Mouse (Mus musculus) liver, embryonic 12.5 days (tissue): ENCODE results near the gene Clcnkb. TPM values are rescaled to one million over a fixed set of nuclear protein-coding genes. Genes with fewer than 3 reads are reported as not detected.

ENCODE experiments used
- ATAC-seq: fragments of 200-750 bp; cut with Nextera tagmentation; 2 replicates; pipeline ENCODE4 v1.8.0; 2017; ENCODE audit warnings: moderate number of reproducible peaks, mild to moderate bottlenecking, moderate library complexity
- H3K27ac ChIP-seq: fragments of 300-500 bp; sonication (generic); 2 replicates; pipeline ENCODE4 v1.5.1; 2016; ENCODE audit warnings: mild to moderate bottlenecking
- H3K27me3 ChIP-seq: fragments of 300-500 bp; sonication (generic); replicated peaks from 2 replicates; pipeline ENCODE4 v1.6.1; 2016; ENCODE audit warnings: mild to moderate bottlenecking, moderate library complexity
- H3K36me3 ChIP-seq: fragments of 300-500 bp; sonication (generic); 2 replicates; pipeline ENCODE4 v1.6.1; 2016; ENCODE audit warnings: mild to moderate bottlenecking, moderate library complexity
- H3K4me1 ChIP-seq: fragments of 300-500 bp; sonication (generic); 2 replicates; pipeline ENCODE4 v1.6.1; 2016
- H3K4me2 ChIP-seq: fragments of 300-500 bp; sonication (generic); 2 replicates; pipeline ENCODE4 v1.6.1; 2016; ENCODE audit warnings: mild to moderate bottlenecking, moderate library complexity
- H3K4me3 ChIP-seq: fragments of 300-500 bp; sonication (generic); 2 replicates; pipeline ENCODE4 v1.5.1; 2016; ENCODE audit warnings: mild to moderate bottlenecking, moderate library complexity
- H3K9ac ChIP-seq: fragments of 300-500 bp; sonication (generic); 2 replicates; pipeline ENCODE4 v1.6.1; 2016; ENCODE audit warnings: mild to moderate bottlenecking, moderate library complexity
- H3K9me3 ChIP-seq: fragments of 300-500 bp; sonication (generic); replicated peaks from 2 replicates; pipeline ENCODE4 v1.6.1; 2016; ENCODE audit warnings: mild to moderate bottlenecking, moderate library complexity
- WGBS: fragments of 180-500 bp; shearing (Covaris S2); methylation state at CpG from one replicate; pipeline ENCODE4 v1.1.7; 2016; ENCODE audit not compliant: insufficient replicate concordance; 5-methylcytosine and 5-hydroxymethylcytosine counted together
- polyA plus RNA-seq: library from polyadenylated mRNA; unstranded; fragments of >200 nt; fragmentation: Nextera tagmentation; extraction: Ambion mirVana; gene quantifications from 2 replicates; pipeline ENCODE4 v1.2.1, GENCODE M21; 2016

The Clcnkb gene
- polyA plus RNA-seq, 1 experiment from 2014 or later: not detected

GRCm38 (mm10) chr4:141451916-141452450 is 36.2 kb upstream of the Clcnkb start:
- no peaks in the 10 kb centered on the region for H3K27me3 ChIP-seq
- no peak overlapping the region for H3K27ac ChIP-seq
- WGBS: 86% methylated on average over 9 of the region's 9 CpGs
- no peak overlapping the region for H3K9ac ChIP-seq
- ATAC-seq: no peak
- H3K36me3 ChIP-seq: peaks cover 68% of the 10 kb centered on the region
- no peaks in the 10 kb centered on the region for H3K9me3 ChIP-seq
- no peak overlapping the region for H3K4me2 ChIP-seq
- H3K4me1 ChIP-seq: peaks cover 12% of the 10 kb centered on the region; the same call in 1 of the 2 replicates
- no peak overlapping the region for H3K4me3 ChIP-seq

DNA sequence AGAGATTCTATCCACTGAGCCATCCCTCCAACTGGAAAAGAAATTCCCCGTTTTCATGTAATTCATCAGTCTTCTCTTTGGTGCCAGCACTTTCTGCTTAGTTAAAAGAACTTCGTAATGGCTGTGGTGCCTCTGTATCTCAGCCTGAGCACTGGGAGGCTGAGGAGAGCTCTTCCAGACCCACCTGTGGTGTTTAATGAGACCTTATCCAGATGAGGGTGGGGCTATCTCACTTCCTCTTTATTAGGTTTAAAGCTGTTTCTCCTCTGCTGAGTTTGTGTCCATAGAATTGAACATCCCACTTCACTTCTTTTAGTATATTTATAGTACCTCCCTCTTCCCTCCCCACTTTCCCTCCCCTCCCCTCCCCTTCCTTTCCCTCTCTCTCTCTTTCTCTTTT is 35.4 kb upstream of the Clcnkb start:
- H3K9me3 ChIP-seq: no peaks in the 10 kb centered on the region
- no peak overlapping the region for H3K4me2 ChIP-seq
- no peaks in the 10 kb centered on the region for H3K27me3 ChIP-seq
- peaks cover 72% of the 10 kb centered on the region for H3K36me3 ChIP-seq
- H3K4me3 ChIP-seq: no peak overlapping the region
- ATAC-seq: no peak
- H3K4me1 ChIP-seq: peaks cover 13% of the 10 kb centered on the region
- no peak overlapping the region for H3K27ac ChIP-seq
- H3K9ac ChIP-seq: no peak overlapping the region
- WGBS: 74% methylated on average over 2 of the region's 2 CpGs

GRCm38 (mm10) chr4:141446211-141446610 is 30.4 kb upstream of the Clcnkb start:
- H3K36me3 ChIP-seq: peaks cover 45% of the 10 kb centered on the region
- 74% methylated on average over 7 of the region's 7 CpGs for WGBS
- no peak overlapping the region for H3K4me2 ChIP-seq
- H3K4me3 ChIP-seq: no peak overlapping the region
- H3K9me3 ChIP-seq: no peaks in the 10 kb centered on the region
- H3K27ac ChIP-seq: no peak overlapping the region
- no peak overlapping the region for H3K9ac ChIP-seq
- peaks cover 26% of the 10 kb centered on the region for H3K4me1 ChIP-seq
- H3K27me3 ChIP-seq: no peaks in the 10 kb centered on the region
- ATAC-seq: no peak

GRCm38 (mm10) chr4:141445328-141445720 is 29.5 kb upstream of the Clcnkb start:
- peak overlapping the region; percentile 91 for H3K9ac ChIP-seq
- peaks cover 37% of the 10 kb centered on the region for H3K36me3 ChIP-seq
- H3K4me3 ChIP-seq: peak overlapping the region; percentile 99
- no peaks in the 10 kb centered on the region for H3K9me3 ChIP-seq
- H3K4me2 ChIP-seq: peak overlapping the region; percentile 86
- no peak overlapping the region for H3K27ac ChIP-seq
- WGBS: 25% methylated on average over 14 of the region's 14 CpGs
- H3K27me3 ChIP-seq: no peaks in the 10 kb centered on the region
- ATAC-seq: no peak
- peaks cover 26% of the 10 kb centered on the region for H3K4me1 ChIP-seq

DNA sequence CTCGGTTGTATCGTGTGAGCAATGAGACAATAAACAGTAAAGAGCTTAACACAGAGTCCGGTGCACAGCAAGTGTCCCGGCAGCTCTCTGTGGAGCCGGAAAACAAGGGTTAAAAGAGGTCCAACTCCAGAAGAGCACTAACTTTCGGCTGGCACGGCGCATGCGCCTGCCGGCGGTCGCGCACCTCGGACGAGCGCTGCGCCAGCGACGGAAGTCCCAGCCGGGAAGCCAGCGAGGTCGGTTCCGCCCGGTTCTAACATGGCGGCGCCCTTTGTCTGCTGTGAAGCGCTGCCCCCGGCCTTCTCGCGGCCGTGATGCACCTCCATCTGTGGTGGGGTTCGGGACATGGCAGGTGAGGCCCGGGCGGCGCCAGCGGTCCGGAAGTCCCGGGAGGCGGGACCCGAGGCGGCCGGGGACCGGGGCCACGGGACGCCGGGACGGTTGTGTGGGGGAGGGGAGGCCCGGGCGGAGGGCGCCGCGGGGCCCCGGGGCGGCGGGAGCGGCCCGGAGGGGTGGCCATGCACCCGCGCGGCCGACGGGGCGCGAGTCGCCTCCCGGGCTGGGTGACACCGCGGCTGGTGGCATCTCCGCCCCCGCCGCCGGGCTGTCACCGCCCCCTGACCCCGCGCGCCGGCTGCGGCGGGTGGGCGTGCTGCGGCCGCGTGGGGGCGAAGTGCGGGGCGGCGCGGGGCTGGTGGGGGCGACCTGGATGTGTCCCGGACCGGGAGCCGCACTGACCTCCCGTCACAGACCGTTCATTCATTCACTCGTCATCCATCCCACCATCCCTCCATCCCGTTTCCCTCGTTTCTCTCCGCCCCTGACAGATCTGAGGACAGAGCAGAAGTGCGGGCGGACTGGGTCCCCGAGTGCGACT is 28.9 kb upstream of the Clcnkb start, which contains the start of gene Zbtb17:
Gene Zbtb17 (plus strand): TSS at position 204 of the 877 bp plus-strand sequence.
- H3K9ac ChIP-seq: peak within 1 kb of the TSS; percentile 91
- peak within 1 kb of the TSS; percentile 99 for H3K4me3 ChIP-seq
- no peaks in the 10 kb centered on the region for H3K27me3 ChIP-seq
- H3K4me1 ChIP-seq: peaks cover 26% of the 10 kb centered on the region
- H3K36me3 ChIP-seq: peaks cover 31% of the 10 kb centered on the region
- ATAC-seq: peak; percentile 89
- WGBS: under 1% methylated on average over 77 of the region's 102 CpGs
- no peaks in the 10 kb centered on the region for H3K9me3 ChIP-seq
- H3K27ac ChIP-seq: peak within 1 kb of the TSS; percentile 81
- peak within 1 kb of the TSS; percentile 86 for H3K4me2 ChIP-seq

DNA sequence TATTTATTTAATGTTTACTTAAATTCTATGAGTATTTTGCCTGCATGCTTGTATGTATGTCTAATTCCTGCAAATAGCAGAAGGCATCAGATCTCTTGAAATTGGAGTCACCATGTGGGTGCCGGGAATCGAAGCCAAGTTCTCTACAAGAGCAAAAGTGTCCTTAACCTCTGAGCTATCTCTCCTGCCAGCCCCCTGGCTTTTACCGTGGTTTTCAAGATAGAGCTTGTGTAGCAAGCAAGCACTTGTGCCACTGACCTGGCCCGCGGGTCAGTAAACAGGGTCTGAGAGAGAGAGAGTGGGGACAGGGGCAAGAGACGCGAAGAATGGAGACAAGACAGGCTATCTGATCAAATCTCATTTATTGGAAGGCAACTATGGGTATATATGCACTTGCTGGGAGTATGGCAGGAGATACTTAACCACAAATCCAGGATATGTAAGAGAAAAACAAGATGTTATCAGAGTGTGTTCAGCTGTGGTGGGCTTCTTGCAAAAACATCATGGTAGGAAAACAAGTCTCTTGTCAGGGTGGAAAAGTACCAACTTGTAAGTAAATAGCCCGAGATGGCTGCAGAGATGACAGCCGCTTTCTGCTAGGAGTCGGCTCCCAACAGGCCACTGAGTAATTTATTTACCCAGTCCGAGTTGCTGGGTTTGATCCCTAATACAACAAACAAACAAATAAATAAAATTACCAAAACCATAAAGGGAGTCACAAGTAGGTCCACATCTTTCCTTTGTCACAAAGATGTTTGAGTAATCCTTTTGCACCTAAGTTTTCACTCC is 28.0 kb upstream of the Clcnkb start:
- WGBS: 27% methylated on average over 11 of the region's 11 CpGs

GRCm38 (mm10) chr4:141440877-141441276 is 25.1 kb upstream of the Clcnkb start:
- H3K4me3 ChIP-seq: no peak overlapping the region
- H3K4me1 ChIP-seq: peaks cover 21% of the 10 kb centered on the region
- ATAC-seq: no peak
- no peak overlapping the region for H3K9ac ChIP-seq
- H3K4me2 ChIP-seq: no peak overlapping the region
- H3K36me3 ChIP-seq: no peaks in the 10 kb centered on the region
- H3K9me3 ChIP-seq: no peaks in the 10 kb centered on the region
- no peak overlapping the region for H3K27ac ChIP-seq
- H3K27me3 ChIP-seq: no peaks in the 10 kb centered on the region

More for the DNA sequence above, 28.0 kb upstream of the Clcnkb start:
- Histone ChIP-seq H3K4me3 (peak overlapping the region; percentile 99), H3K4me2 (peak overlapping the region; percentile 86), H3K4me1 (peaks cover 26% of the 10 kb centered on the region), H3K36me3 (peaks cover 22% of the 10 kb centered on the region), H3K27me3 (no peaks in the 10 kb centered on the region), H3K9me3 (no peaks in the 10 kb centered on the region), H3K9ac (peak overlapping the region; percentile 91), H3K27ac (peak overlapping the region; percentile 81; the same call in 1 of the 2 replicates)
- peak; percentile 8; the same call in 1 of the 2 replicates for ATAC-seq

GRCm38 (mm10) chr4:141439083-141439803 is 23.4 kb upstream of the Clcnkb start:
- ATAC-seq: no peak
- no peak overlapping the region for H3K4me3 ChIP-seq
- no peaks in the 10 kb centered on the region for H3K36me3 ChIP-seq
- no peaks in the 10 kb centered on the region for H3K27me3 ChIP-seq
- peaks cover 11% of the 10 kb centered on the region for H3K4me1 ChIP-seq
- no peaks in the 10 kb centered on the region for H3K9me3 ChIP-seq
- H3K4me2 ChIP-seq: no peak overlapping the region
- no peak overlapping the region for H3K27ac ChIP-seq
- 74% methylated on average over 12 of the region's 12 CpGs for WGBS
- no peak overlapping the region for H3K9ac ChIP-seq

DNA sequence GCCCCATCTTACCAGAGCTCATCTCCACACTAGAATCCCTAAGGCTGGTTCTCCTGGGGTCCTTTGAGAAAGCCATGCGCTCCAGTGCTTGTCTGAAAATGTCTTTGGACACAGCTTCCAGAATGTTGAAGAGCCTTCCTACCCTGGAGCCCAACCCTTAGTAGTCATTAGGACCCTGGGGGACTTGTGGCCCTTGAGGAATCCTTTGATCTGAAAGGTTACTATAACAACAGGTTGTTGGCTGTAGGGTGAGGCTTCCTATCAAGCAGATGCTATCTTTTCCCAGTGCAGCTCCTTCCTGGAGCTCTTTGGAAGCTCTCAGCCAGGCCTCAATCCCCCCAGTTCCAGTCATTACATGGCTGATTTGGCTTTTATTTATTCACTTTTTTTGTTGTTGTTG is 20.2 kb upstream of the Clcnkb start, which contains the start of gene Srarp:
Gene Srarp (minus strand): TSS at position 132 of the 400 bp plus-strand sequence.
- H3K36me3 ChIP-seq: no peaks in the 10 kb centered on the region
- WGBS: 67% methylated on average over 1 of the region's 1 CpGs
- H3K27me3 ChIP-seq: peaks cover 10% of the 10 kb centered on the region; the same call in 1 of the 2 replicates
- no peak within 1 kb of the TSS for H3K4me2 ChIP-seq
- no peak within 1 kb of the TSS for H3K4me3 ChIP-seq
- ATAC-seq: no peak
- no peaks in the 10 kb centered on the region for H3K9me3 ChIP-seq
- H3K9ac ChIP-seq: no peak within 1 kb of the TSS
- no peaks in the 10 kb centered on the region for H3K4me1 ChIP-seq
- no peak within 1 kb of the TSS for H3K27ac ChIP-seq

DNA sequence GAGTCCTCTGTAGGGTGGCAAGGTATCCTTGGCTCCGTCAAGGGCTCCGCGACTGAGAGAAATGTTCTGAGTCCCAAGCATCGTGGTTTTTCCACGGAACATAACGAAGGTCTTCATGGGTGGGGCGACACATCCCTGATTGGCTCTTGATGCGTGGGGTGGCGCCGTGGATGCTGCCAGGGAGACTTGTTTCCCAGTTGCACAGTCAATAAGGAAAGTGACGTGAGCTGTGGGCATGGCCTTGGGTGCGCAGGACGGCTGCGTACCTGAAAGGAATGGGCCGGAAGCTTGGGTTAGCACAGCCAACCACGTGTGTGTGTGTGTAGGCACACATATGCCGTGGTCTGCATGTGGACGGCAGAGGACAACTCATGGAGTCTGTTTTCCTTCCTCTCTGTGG is 17.4 kb upstream of the Clcnkb start:
- no peaks in the 10 kb centered on the region for H3K9me3 ChIP-seq
- H3K4me2 ChIP-seq: no peak overlapping the region
- WGBS: 69% methylated on average over 18 of the region's 18 CpGs
- H3K4me1 ChIP-seq: no peaks in the 10 kb centered on the region
- no peak overlapping the region for H3K4me3 ChIP-seq
- H3K27ac ChIP-seq: no peak overlapping the region
- peaks cover 25% of the 10 kb centered on the region for H3K27me3 ChIP-seq
- no peaks in the 10 kb centered on the region for H3K36me3 ChIP-seq
- ATAC-seq: no peak
- H3K9ac ChIP-seq: no peak overlapping the region

DNA sequence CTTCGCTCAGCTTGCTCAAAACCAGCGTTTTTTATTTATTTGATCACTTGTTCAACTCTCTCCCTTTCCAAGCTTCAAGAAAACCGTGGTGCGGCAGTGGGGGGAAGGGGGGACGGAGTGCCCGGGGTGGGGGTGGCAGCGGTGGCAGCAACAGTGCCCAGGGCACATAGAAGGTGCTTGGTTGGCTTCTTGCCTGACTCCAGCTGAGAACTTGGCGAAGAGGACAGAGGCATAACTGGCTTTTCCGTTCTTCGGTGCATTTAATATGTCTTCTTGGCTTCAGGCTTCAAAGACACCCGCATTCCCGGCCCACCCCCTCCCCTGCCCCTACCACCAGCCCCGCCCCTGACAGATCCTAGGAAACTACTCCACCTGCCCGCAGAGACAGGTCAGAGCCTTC is 16.9 kb upstream of the Clcnkb start:
- peaks cover 31% of the 10 kb centered on the region for H3K27me3 ChIP-seq
- no peak overlapping the region for H3K27ac ChIP-seq
- no peak for ATAC-seq
- H3K9me3 ChIP-seq: no peaks in the 10 kb centered on the region
- H3K4me3 ChIP-seq: no peak overlapping the region
- no peak overlapping the region for H3K9ac ChIP-seq
- H3K36me3 ChIP-seq: no peaks in the 10 kb centered on the region
- 56% methylated on average over 14 of the region's 14 CpGs for WGBS
- H3K4me2 ChIP-seq: no peak overlapping the region
- H3K4me1 ChIP-seq: no peaks in the 10 kb centered on the region
